Mouse (Mus musculus) granulocyte monocyte progenitor cell, adult 5-6 weeks (primary cell): Measurements from ENCODE around the gene Pex14. TPM values are rescaled to one million over a fixed set of nuclear protein-coding genes. Genes with fewer than 3 reads are reported as not detected.

Experiments
- ATAC-seq: replicated peaks from 2 replicates; pipeline ENCODE4 v1.8.0; 2016; ENCODE audit warnings: mild to moderate bottlenecking, moderate TSS enrichment, inconsistent platforms; ENCODE audit not compliant: poor library complexity, severe bottlenecking
- total RNA-seq, 2 experiments: library from RNA; stranded (forward) in 1 of 2; stranded (reverse) in 1 of 2; fragments of 200-712, 200-1000 nt in 1 of 2; fragments of >200 nt in 1 of 2; fragmentation: Nextera tagmentation in 1 of 2; gene quantifications; 2 replicates each; pipeline ENCODE4 v1.2.3; 2014 to 2017

Pex14 gene
- total RNA-seq, 2 experiments from 2014 or later: 12.0 to 12.5 TPM

DNA sequence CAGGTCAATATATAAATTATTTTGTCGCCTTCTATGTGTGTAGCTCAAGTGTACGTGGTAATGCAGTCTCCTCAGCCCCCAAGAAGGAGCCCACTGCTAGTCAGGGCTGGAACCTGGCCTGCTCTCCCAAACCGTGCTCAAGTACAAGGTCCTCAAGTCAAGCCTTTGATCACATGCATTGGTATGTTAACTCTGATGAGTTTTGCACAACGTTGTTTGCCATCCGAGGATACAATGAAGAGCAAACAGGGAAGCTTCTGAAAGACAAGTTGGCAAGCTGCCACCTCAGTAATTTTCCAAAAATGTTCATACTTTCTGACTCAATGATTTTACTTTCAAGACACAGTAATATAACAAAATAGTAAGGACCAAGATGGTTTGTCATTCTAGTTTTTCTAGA lies 105.7 kb downstream of the Pex14 start:
- no peak for ATAC-seq

DNA sequence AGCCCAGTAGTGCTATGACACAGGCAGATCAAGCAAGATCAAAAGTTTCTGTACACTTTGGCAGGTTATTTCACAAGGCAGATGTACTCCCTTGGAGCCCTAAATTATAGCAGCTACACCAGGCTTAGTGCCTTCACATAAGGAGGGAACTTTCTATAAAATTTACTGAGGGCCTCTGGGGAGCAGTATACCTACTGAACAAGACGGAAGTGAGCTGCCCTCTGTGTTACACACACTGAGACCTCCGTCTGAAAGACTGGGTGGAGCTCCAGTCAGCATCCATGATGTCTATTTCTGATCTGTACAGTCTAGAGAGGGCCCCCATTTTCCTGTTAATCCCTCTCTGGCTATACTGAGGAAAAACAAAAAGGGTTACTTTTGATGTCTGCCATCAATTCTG lies 109.6 kb downstream of the Pex14 start:
- no peak for ATAC-seq

DNA sequence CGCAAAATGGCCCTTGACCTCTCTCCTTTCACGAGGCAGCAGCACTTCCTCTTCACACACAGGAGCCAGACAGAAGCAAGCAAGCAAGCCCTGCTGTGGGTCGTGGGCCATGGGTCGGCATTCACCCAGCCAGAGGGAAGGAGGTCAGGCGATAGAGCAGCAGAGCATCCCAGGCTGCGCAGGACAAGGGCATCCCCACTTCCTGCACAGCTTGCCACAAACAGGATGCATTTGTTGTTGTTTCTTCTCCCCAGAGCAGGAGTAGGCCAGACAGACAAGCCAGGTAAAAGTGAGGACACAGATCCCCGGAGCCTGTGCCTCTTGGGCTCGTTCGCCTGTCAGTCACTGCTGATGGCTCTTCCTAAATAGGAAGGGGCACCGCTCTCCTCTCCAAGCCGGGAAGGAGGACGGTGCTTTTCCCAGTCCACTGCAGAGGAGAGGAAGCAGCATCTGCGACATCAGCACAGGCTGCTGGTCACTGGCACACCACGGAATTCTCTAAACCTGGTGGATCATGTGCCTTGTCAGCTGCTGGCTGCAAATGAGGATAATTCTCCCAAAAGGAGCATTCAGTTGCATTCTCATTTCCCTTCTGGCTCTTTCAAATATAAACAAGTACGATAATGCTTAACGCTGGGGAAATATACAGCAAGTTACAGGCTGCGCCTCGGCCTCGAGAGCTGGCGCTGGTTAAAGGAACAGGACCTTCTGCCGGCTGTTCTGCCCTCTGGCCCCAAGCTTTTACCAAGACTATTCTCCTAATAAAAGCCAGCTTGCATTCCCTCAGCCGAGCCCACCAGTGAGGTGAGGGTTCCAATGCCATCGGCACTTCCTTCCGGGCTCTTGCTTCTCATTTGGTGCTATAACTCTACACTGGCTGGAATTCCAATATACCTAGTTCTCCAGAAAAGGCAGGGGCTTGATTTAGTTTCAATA lies 113.9 kb downstream of the Pex14 start:
- ATAC-seq: no peak

- ATAC-seq: no peak
These were observed 114.8 kb downstream of the Pex14 start for GRCm38 (mm10) chr4:148984701-148985540.

DNA sequence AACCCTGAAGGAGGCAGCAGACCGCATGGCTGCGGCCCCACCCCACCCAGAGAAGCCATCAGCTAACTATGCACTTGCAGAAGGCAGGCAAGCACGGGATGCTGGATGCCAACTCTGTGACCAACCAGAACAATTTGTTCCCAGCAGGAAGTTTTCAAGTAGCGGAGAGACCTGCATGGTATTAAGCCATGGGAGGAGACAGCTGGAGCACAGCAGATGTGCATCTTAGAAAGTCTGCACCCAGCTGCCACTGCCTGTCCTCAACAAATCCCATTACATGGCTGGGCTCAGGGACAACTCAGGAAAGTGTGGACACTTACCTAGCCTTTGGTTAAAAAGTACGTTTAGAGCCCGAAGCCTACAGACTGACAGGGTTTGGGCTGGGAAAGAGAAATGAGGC lies 117.4 kb downstream of the Pex14 start:
- no peak for ATAC-seq

- no peak for ATAC-seq
These were observed 119.8 kb downstream of the Pex14 start for GRCm38 (mm10) chr4:148979837-148980236.

DNA sequence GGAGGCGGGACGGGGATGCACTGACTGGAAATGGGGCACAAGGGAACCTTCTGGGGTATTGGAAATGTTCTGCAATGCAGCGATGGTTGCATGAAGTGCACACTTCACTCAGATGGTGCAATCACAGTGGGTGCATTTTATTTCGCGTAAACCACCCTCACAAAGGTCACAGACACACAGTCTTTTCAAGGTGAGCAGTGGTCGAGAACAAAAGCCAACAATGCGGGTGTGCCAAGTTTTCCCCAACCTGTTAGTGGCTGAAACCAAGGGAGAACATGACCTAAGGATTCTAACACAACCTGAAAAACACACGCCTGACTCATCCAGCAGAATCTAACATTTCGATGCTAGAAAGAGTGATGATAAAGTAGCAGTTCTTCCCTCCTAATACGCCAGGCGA lies 120.8 kb downstream of the Pex14 start:
- ATAC-seq: no peak

GRCm38 (mm10) chr4:148978221-148978855 lies 121.3 kb downstream of the Pex14 start:
- no peak for ATAC-seq

DNA sequence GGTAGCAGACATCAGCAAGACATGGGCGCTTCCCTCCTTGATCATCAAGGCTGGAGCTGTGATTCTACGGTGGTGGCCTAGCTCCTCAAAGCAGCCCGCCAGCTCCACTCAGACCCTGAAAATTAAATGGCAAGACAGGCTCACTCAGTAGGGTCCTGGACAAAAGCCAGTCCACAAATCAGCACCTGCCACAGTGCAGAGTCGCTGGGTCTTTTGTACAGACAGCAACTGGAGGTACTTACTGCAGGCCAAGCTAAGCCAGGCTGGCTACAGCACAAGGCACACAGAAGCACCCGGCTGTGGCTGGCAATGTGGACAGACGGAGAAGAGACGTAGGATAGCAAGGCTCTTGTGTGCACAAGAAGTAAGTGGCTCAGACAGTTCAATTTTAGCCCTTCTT lies 124.8 kb downstream of the Pex14 start:
- no peak for ATAC-seq

GRCm38 (mm10) chr4:148973387-148973786 lies 126.3 kb downstream of the Pex14 start:
- no peak for ATAC-seq

DNA sequence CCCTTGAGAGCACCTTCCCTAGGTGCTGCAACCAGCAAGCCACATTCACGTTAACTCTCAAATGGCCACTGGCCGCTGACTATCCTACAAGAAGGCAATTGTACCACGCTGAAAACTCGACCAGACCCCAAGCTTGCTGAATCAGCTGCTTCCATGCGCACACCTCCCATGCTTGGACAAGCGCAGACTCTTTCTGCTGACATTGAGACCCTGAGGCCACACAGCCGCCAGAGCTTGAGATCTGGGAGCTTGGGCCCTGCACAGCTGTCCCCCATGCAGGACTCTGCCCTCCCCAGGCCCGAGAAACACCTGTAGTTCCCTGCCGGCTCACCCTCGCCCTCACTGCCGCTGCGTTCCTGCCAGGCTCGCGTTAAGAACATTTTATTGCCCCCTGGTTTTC lies 127.0 kb downstream of the Pex14 start:
- no peak for ATAC-seq

DNA sequence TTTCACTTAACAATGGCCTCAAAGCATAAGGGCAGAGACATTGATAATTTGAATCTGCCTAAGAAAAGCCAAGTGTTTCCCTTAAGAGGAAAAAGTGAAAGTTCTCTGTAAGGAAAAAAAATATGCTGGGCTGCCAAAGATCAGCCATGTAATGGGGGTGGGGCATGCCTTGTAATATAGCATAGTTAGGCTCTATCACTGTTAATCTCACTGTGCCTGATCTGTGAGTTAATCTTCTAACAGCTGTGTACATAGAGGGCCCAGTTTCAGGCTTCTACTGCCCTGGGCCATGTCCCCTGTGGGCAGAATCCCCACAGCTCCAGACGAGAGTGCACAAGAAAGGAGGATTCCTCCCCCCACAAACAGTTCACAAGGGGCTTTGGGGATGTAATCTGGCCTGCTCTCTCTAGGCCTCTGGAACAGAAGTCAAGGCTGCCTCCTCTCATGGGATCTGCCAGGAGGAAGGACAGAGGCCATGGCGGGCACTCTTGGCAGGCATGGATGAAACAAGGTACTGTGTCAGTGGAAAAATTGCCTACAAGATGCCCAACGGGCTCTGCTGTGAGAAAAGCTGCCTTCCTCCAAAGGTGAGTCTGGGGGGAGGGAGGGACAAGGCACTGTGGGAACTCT lies 127.9 kb downstream of the Pex14 start:
- no peak for ATAC-seq

DNA sequence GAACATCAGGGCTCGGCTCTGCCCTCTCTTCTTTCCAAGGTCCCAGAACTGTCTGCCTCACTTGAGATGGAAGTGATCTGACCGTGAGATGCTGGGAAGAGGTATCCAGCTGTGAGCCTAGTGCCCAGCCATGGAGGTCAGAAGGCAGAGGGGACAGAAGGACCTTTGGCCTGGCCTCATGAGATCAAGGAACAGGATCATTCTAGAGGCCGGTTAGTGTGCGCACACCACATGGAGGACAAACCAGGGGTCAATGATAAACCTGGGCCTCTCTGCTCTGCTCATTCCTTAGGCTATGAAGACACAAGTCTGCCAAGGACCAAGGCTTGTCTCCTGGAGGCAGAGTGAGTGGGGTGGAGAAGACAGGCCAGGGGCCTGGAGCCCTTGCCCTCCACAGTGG lies 128.9 kb downstream of the Pex14 start:
- ATAC-seq: no peak

- no peak for ATAC-seq
These were observed 130.1 kb downstream of the Pex14 start for GRCm38 (mm10) chr4:148969610-148970009.

GRCm38 (mm10) chr4:148968859-148969258 lies 130.8 kb downstream of the Pex14 start:
- ATAC-seq: no peak

DNA sequence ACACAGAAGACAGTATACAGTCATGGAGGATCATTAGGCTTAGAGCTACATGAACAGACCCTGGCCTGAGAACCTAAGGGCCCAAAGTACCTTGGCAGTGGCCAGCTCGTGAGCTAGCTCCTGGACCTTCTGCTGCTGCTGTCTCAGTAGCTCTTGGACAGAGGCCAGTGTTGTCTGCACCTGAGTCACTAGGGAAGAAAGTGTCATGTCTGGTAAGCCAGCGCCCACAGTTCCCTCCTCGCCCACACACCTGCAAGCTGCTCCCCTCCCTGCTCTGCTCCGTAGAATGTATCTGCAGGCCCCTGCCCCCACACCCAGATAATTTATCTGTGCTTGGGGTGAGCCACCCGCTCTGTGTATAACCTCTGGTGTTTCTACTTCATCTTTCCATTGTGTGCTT lies 133.5 kb downstream of the Pex14 start:
- ATAC-seq: no peak

DNA sequence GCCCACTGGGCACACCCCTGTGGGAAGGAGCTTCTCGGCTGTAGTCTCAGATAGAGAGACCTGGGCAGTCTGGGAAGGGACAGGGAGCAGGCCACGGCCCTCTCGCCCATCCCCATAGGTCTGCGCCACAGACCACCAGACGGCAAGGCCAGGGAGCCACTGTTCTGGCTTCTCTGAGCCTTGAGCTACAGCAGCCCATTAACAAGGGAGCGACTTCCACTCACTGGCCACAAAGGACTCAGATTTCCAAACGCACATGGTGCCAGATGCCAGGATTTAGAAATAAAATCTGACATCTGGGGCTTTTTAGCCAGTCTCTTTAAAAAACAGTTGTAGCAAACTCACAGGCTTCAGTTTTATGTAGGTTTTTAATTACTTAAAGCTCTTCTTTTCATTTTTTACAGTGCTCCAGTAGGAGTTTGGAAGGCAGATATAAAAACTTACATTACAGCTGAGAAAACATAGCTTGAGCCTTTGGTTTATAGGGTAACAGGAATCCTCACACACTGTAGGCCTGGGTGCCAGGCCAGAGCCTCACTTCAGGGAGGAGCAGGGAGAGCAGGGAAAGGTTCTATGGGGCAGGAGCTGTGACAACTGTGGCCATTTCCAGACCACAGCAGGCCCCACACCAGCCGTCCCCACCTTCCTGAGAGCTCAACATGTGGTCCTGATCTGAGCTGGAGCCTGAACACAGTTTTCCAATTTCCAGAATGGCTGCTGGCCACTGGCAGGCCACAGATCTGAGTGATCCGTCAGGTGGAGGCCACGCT lies 134.9 kb downstream of the Pex14 start:
- ATAC-seq: no peak

- ATAC-seq: no peak
These were observed 137.6 kb downstream of the Pex14 start for GRCm38 (mm10) chr4:148962096-148962495.

DNA sequence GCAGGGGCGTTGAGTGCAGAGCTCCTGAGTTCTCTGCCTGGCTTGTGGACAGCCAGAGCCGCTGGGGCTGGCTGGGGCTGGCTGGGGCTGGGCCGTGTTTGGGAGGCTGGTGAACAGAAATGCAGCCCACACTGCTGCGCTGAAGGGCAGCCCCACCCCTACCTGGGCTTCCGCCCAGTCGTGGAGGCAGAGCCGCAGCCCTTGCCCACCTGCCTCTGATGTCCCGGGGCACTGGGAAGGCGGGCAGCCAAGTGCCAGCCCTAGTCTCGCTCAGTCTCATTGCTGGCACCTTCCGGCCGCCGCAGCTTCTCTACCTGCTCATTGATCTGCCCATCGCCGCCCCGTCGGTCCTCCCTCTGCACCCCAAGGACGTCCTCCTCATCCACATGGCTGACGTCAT lies 138.6 kb downstream of the Pex14 start:
- no peak for ATAC-seq

- ATAC-seq: no peak
These were observed 139.7 kb downstream of the Pex14 start for GRCm38 (mm10) chr4:148960011-148960410.
